Comparison of ENCODE assay signal across 14 mouse cellular contexts in the genomic region with DNA sequence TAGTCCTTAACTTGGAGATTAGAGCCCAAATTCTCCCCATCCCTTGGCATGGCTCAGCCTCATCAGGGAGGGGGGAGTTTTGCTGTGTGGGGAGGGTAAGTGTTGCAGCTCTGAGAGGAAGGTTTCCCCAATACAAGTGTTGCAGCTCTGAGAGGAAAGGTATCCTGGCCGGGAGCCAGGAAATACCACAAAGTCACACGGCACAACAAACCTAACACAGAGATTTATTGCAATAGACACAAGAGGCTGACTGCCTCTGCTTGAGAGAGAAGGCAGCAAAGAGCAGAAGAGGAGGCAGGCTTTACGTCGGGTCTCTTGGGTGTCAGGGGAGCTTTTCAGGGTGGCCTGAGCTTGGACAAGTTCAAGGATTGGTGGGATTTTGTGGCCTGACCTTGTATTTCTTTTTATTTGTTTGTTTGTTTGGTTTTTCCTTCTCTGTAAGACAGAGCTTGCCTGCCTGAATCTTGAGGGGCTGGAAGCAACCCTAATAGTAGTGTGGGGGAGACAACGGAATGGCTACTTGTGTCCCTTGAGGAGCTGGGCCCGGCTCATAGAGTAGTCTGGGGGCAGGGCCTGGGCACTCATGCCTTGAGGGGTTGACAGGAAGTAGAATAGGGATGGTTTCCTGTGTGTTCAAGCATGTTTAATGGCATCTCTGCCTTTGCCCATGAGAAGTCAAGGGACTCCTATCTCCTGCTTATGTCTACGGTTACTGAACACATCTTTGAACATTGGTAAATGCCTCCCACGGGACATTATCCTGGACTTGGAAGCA.
DNase-seq lines count a peak whose midpoint lies in the region; ATAC-seq and TF ChIP-seq lines count a peak whose summit lies in the region.
"Had no signal": no experiment of that assay in that cellular context is flagged by ENCODE, and none has a peak within 500 bp of the region (broad histone marks: within the 10 kb centered on the region; RNA-seq: fewer than 3 reads in every experiment).

No protein-coding gene starts in this region.

- WGBS in limb, embryonic 14.5 days, result 52% methylated on average over 8 of the region's 8 CpGs

- H3K27me3 ChIP-seq in limb, embryonic 14.5 days (ENCODE audit: control insufficient read depth, insufficient read depth, low read length), result no peaks in the 10 kb centered on the region

- H3K9me3 ChIP-seq in limb, embryonic 14.5 days (ENCODE audit: control insufficient read depth, low read length), result no peaks in the 10 kb centered on the region
- H3K9me3 ChIP-seq: midbrain, embryonic 10.5 days had no signal

- peak; percentile 17 for DNase-seq in embryo, embryonic 11.5 days (ENCODE audit: low read depth, low spot score)
- DNase-seq in embryo, embryonic 11 days, result no peak
- DNase-seq in CD4-positive helper T cell, adult 2 months (ENCODE audit: low read depth, low spot score), result peak; percentile 66
- DNase-seq in kidney, adult 18-20 months, result peak; percentile 40
- DNase-seq in limb, embryonic 14.5 days (ENCODE audit: low spot score), result peak; percentile 18
- no peak for DNase-seq in gastrocnemius, postnatal 14 days
- no peak for DNase-seq in adrenal gland, postnatal 14 days
- DNase-seq in heart, postnatal 25 days (ENCODE audit: low spot score), result no peak
- DNase-seq: adrenal gland, postnatal 25 days; cerebellum, adult 11 months; heart, postnatal 4 days; liver; right cerebral cortex, postnatal 14 days had no signal

- H3K4me1 ChIP-seq in limb, embryonic 14.5 days (ENCODE audit: control insufficient read depth, insufficient read depth, low read length), result peaks cover 3% of the 10 kb centered on the region; the same call in 1 of the 2 replicates
- H3K4me1 ChIP-seq: midbrain, embryonic 10.5 days had no signal

- no peak overlapping the region for H3K4me3 ChIP-seq in limb, embryonic 14.5 days (replicated peaks; ENCODE audit: low read length)
- H3K4me3 ChIP-seq: midbrain, embryonic 10.5 days had no signal

- H3K36me3 ChIP-seq in limb, embryonic 14.5 days (ENCODE audit: control insufficient read depth, insufficient read depth, low read length), result no peaks in the 10 kb centered on the region
- H3K36me3 ChIP-seq: midbrain, embryonic 10.5 days had no signal

- intact Hi-C loops in gastrocnemius, postnatal 14 days (cut with DNase I; ENCODE audit: low total_unique reads), result no loop called here
- intact Hi-C loops in heart, postnatal 25 days (cut with DNase I), result no loop called here

- H3K4me2 ChIP-seq in limb, embryonic 14.5 days (replicated peaks; ENCODE audit: low read depth, low read length, severe bottlenecking), result no peak overlapping the region

- no peak for ATAC-seq in limb, embryonic 14.5 days (ENCODE audit: low FRiP score, low read depth)

- TF ChIP-seq POLR2A in limb, embryonic 14.5 days (IDR thresholded peaks at IDR 0.05; ENCODE audit: borderline replicate concordance, extremely low read depth, insufficient read depth, insufficient read length), result no peak

- no peak overlapping the region for H3K9ac ChIP-seq in limb, embryonic 14.5 days (ENCODE audit: low read depth, low read length, severe bottlenecking)

- H3K27ac ChIP-seq in limb, embryonic 14.5 days (replicated peaks; ENCODE audit: low read depth, low read length), result no peak overlapping the region
- H3K27ac ChIP-seq: midbrain, embryonic 10.5 days had no signal

Comparison
In these comparisons a context has a peak if more than half of its experiments do, and no peak if none do; other contexts are left out.
1. DNase-seq: peak in embryo, embryonic 11.5 days (single experiment), CD4-positive helper T cell, adult 2 months (single experiment), kidney, adult 18-20 months (single experiment) and limb, embryonic 14.5 days (single experiment); none in embryo, embryonic 11 days (single experiment), gastrocnemius, postnatal 14 days (single experiment), adrenal gland, postnatal 14 days (single experiment) and heart, postnatal 25 days (single experiment).